Mouse (Mus musculus): ENCODE measurements around the gene Ccdc34. TPM values are rescaled to one million over a fixed set of nuclear protein-coding genes. Genes with fewer than 3 reads are reported as not detected.

Gene Ccdc34
- polyA plus RNA-seq, 1 experiment, result not detected

DNA sequence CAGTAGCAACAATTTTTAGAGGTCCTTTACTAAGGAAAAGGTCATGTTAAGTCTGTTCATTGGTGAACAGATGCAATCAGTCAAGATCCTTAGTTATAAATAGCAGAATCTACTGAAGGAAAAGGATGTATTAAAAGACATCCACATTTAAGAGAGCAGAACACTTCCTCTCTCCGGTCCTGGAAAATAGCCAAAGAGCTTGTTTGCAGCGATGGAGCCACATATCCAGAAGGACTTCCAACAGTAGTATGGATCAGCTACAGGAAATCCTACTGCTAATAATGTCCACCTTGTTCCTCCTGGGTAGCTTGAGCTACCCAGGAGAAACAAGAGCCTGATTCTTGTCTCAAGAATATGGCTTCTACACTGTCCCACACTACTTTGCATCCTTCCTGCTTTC lies 205.2 kb downstream of the Ccdc34 start:
- no peaks in the 10 kb centered on the region for H3K4me1 ChIP-seq (ENCODE audit: control insufficient read depth, insufficient read depth, low read length)
- 67% methylated on average over 2 of the region's 2 CpGs for WGBS
- no peak overlapping the region for H3K4me3 ChIP-seq (ENCODE audit: insufficient read depth, low read depth, low read length)
- no peak overlapping the region for H3K27ac ChIP-seq (ENCODE audit: insufficient read depth, low read depth, low read length)
- TF ChIP-seq POLR2A (IDR thresholded peaks at IDR 0.05; ENCODE audit: insufficient read depth, low read depth, low read length) (no peak), CTCF (IDR thresholded peaks at IDR 0.05; ENCODE audit: insufficient read depth, low read depth, low read length) (no peak)

Other genes starting within 250 kb of the Ccdc34 start
- not detected in 2 replicates for gene Lin7c, start 127.0 kb upstream of the Ccdc34 start, polyA plus RNA-seq (2012; ENCODE audit: insufficient read depth, insufficient read length, low replicate concordance, missing spikeins)
- gene Lgr4, start 100.2 kb upstream of the Ccdc34 start, polyA plus RNA-seq (2012; ENCODE audit: insufficient read depth, insufficient read length, low replicate concordance, missing spikeins), result not detected in 2 replicates

All from olfactory bulb, adult 2 months (tissue).